Mouse (Mus musculus): ENCODE results near the gene Gpr22. TPM values are rescaled to one million over a fixed set of nuclear protein-coding genes. Genes with fewer than 3 reads are reported as not detected.

The Gpr22 gene
- polyA plus RNA-seq, 1 experiment from 2014 or later = 8.2 TPM

- Histone ChIP-seq H3K27ac (no peak overlapping the region), H3K9ac (no peak overlapping the region), H3K4me2 (no peak overlapping the region), H3K9me3 (replicated peaks) (no peaks in the 10 kb centered on the region), H3K4me1 (replicated peaks) (no peaks in the 10 kb centered on the region), H3K36me3 (peaks cover 35% of the 10 kb centered on the region), H3K4me3 (no peak overlapping the region), H3K27me3 (no peaks in the 10 kb centered on the region)
- 73% methylated on average over 6 of the region's 6 CpGs for WGBS
- ATAC-seq (replicated peaks; ENCODE audit: insufficient number of reproducible peaks, insufficient read depth, low FRiP score, low read depth) = no peak
These were observed 47.7 kb downstream of the Gpr22 start for GRCm38 (mm10) chr12:31665999-31666398.

Other genes starting within 250 kb of the Gpr22 start
- 7.0 and 10.0 TPM in 2 replicates for gene Cbll1, start 214.3 kb downstream of the Gpr22 start, polyA plus RNA-seq (2015; fragmentation: Nextera tagmentation; extraction: Ambion mirVana)
- gene Slc26a4, start 154.0 kb downstream of the Gpr22 start, polyA plus RNA-seq (2015; fragmentation: Nextera tagmentation; extraction: Ambion mirVana) = 0.25 and 0.46 TPM in 2 replicates
- gene Bcap29, start 79.3 kb downstream of the Gpr22 start, polyA plus RNA-seq (2015; fragmentation: Nextera tagmentation; extraction: Ambion mirVana) = 38.6 and 42.4 TPM in 2 replicates
- gene Dus4l, start 59.1 kb downstream of the Gpr22 start, polyA plus RNA-seq (2015; fragmentation: Nextera tagmentation; extraction: Ambion mirVana) = 5.2 and 7.0 TPM in 2 replicates
- 24.1 and 26.6 TPM in 2 replicates for gene Cog5, start 59.1 kb downstream of the Gpr22 start, polyA plus RNA-seq (2015; fragmentation: Nextera tagmentation; extraction: Ambion mirVana)
- 93.5 and 100 TPM in 2 replicates for gene Hbp1, start 236.6 kb upstream of the Gpr22 start, polyA plus RNA-seq (2015; fragmentation: Nextera tagmentation; extraction: Ambion mirVana)

All from heart, embryonic 15.5 days (tissue).